Mouse (Mus musculus): ENCODE results near the gene Ppp2r5e.

GRCm38 (mm10) chr12:75629618-75630017 lies 33.6 kb upstream of the Ppp2r5e start:
- no peak for TF ChIP-seq TAL1 (IDR thresholded peaks at IDR 0.05; ENCODE audit: low read length)
- TF ChIP-seq GATA1 (IDR thresholded peaks at IDR 0.05; ENCODE audit: low read length) = no peak

Measured in erythroblast, embryonic 14.5 days (primary cell).